Mouse (Mus musculus): ENCODE measurements at regions not wholly inside any gene's neighbourhood (a gene's known extent, or its start where the extent isn't known, plus 50 kb on each side); places are given as distances from the start of the nearest gene placed in this dataset.
"Not testable (repeated sequence)": the region's sequence is repeated elsewhere in the genome, so short reads cannot be mapped to it uniquely, and the experiment has no call there.

DNA sequence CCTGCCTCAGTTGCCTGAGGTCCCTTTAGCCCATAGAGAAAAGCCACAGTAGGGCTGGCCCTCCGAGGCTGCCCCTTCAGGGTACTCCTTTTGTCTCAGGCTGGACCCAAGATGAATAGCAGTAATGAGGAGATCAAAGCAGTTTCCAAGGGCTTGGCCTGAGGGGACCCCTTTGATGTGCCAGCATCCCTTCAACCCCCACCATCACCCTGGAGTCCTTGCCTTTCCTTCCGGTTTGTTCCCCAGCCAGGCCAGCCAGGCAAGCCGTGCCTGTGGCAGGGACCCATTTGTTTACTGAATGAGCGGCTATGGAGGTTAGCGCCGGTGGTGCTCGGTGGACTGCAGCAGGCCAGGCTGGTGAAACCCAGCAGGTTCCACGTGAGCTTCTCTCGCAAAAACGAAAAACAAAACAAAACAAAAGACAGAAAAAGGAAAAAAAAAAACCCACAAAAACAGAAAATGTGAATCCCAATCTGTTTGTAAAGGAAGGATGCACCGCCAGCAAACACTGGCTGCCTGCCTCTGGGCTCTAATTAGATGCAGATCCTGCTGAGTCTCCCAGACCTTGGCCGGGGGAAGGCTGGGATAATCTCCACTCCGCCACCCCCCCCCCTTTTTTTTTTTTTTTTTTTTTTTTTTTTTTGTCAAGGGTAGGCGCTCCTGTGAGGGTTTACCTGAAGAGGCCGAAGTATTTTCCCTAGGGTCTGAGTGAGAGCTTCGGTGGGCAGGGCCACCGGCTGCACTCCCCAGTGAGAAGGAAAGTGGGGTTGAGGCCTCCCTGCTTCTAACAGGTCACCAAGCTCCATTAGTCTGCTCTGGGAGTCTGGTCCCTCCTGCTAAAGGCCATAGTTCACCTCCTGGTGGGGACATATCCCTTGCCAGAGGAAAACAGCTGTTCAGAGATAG is 127.8 kb upstream of the Bcor start:
- POLR2A ChIA-PET, result interaction anchor here in 3 of 4 experiments (0.5 to 2.5 kb wide), 34 partner anchors 9 to 997 kb away, joined by 3 to 10 read pairs (median 4); no protein-coding TSS in a partner anchor
- CTCF ChIA-PET, result interaction anchor here in 2 of 4 experiments (0.6 to 0.7 kb wide), 2 partner anchors 196 to 952 kb away, joined by 3 to 4 read pairs; no protein-coding TSS in a partner anchor

- POLR2A ChIA-PET, result interaction anchor here (0.5 to 2.5 kb wide), 32 partner anchors 8 to 791 kb away, joined by 3 to 10 read pairs (median 4); no protein-coding TSS in a partner anchor
- CTCF ChIA-PET, result interaction anchor here in 1 of 4 experiments (0.7 kb wide), 1 partner anchor 952 kb away, joined by 4 read pairs; no protein-coding TSS in a partner anchor
Measured at GRCm38 (mm10) chrX:12288562-12289117, 128.5 kb upstream of the Bcor start.

- ChIA-PET CTCF (no interaction called here), POLR2A (interaction anchor here in 3 of 4 experiments (0.7 to 1.6 kb wide), 10 partner anchors 8 to 159 kb away, joined by 3 to 6 read pairs (median 4); partner anchors contain the start of gene Bcor (in 1 of the 3))
Measured at GRCm38 (mm10) chrX:12293146-12293545, 133.0 kb upstream of the Bcor start.

DNA sequence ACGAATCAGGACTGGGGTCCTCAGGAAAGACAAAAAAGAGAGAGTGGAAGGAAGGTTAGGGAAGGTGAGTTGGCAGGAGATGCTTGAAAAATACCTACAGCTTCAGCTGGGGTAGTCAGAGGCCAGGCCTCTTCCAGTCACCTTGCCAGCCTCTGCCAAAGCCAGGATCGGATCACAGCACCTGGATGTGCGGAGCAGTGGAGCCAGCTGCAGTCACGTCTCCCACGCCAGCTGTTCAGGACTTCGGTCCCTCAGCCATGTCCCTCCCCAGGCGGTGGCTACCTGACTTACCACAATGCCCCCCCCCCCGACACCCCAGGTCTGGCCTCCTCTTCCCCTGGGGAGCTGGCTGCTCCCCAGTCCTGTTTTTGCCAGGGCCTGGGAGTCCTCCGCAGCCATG is 134.3 kb upstream of the Bcor start:
- POLR2A ChIA-PET, result interaction anchor here in 2 of 4 experiments (0.5 to 6.0 kb wide), 2 partner anchors 9 to 54 kb away, joined by 3 to 36 read pairs; no protein-coding TSS in a partner anchor
- CTCF ChIA-PET, result interaction anchor here in 2 of 4 experiments (0.5 to 0.6 kb wide), 2 partner anchors 9 to 134 kb away, joined by 3 to 5 read pairs; partner anchors contain the start of gene Bcor (in 1 of the 2)

- ChIA-PET POLR2A (interaction anchor here in 2 of 4 experiments (0.5 to 6.0 kb wide), 2 partner anchors 10 to 55 kb away, joined by 3 to 36 read pairs; no protein-coding TSS in a partner anchor), CTCF (interaction anchor here in 1 of 4 experiments (0.6 kb wide), 1 partner anchor 9 kb away, joined by 5 read pairs; no protein-coding TSS in a partner anchor)
Measured at GRCm38 (mm10) chrX:12294941-12295340, 134.8 kb upstream of the Bcor start.

GRCm38 (mm10) chrX:12296264-12297053 is 136.3 kb upstream of the Bcor start:
- CTCF ChIA-PET, result no interaction called here
- POLR2A ChIA-PET, result interaction anchor here in 3 of 4 experiments (0.6 to 6.0 kb wide), 10 partner anchors 8 to 494 kb away, joined by 3 to 36 read pairs (median 4); no protein-coding TSS in a partner anchor

DNA sequence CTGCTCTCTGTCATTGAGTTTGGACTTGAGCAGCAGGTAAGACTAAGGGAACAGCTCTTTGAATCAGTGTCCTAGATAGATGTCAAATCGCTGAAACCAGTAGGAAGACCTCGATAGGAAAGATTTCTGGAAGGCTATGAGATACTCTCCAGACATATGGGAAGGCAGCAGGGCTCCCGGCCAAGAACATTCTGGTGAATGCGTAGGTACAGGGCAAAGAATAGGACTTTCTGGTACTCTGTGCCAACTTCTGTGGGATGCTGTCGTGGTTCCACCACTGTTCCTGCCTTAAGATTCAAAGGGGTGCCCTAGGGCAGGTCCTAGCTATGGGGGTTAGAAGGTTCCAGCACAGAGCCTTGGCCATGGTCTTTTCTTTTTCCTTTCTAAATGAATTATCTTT is 138.5 kb upstream of the Bcor start:
- ChIA-PET POLR2A (interaction anchor here in 3 of 4 experiments (0.6 to 6.0 kb wide), 5 partner anchors 9 to 13 kb away, joined by 3 to 36 read pairs (median 5); no protein-coding TSS in a partner anchor), CTCF (no interaction called here)

DNA sequence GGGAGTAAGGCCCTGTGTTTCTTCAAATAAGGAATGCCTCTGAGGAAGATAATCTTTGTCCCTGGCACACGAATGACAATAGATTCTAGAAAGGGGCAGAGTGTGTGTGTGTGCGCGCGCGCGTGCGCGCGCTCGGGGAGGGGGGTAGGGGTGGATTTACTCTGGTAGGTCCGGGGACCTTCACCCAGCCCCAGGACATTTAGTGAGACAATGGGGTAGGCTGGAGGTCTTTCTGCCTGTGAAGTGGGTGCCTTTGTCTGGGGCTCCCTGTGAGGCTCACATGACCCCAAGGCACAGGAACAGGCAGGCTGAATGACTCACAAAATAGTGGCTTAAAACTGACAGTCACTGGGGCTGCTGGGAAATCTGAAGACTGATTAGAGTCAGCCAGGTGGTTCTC is 139.1 kb upstream of the Bcor start:
- ChIA-PET POLR2A (interaction anchor here in 2 of 4 experiments (0.8 to 6.0 kb wide), 3 partner anchors 10 to 14 kb away, joined by 3 to 36 read pairs (median 5); no protein-coding TSS in a partner anchor), CTCF (no interaction called here)

DNA sequence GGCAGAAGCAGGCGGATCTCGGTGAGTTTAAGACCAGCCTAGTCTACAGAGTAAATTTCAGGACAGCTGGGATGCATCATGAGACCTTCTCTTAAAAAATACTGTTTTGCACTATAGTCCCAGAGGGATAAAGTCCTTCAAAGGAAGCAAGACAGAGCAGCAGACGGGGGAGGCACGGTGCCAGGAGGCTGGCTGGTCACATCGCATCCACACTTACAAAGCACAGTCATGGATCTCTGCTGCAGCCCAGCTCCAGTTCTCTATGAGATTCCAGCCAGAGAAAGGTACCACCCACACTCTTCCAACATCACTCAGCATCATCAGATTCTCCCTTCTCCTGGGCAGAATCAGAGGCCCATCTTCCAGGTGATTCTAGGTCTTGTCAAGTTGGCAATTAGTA is 144.5 kb upstream of the Bcor start:
- POLR2A ChIA-PET, result interaction anchor here in 1 of 4 experiments (1.1 kb wide), 1 partner anchor 52 kb away, joined by 3 read pairs; no protein-coding TSS in a partner anchor
- CTCF ChIA-PET, result no interaction called here

GRCm38 (mm10) chrX:12306940-12307339 is 146.8 kb upstream of the Bcor start:
- CTCF ChIA-PET, result interaction anchor here in 2 of 4 experiments (0.5 to 0.8 kb wide), 2 partner anchors 17 to 233 kb away, joined by 3 to 4 read pairs; no protein-coding TSS in a partner anchor

DNA sequence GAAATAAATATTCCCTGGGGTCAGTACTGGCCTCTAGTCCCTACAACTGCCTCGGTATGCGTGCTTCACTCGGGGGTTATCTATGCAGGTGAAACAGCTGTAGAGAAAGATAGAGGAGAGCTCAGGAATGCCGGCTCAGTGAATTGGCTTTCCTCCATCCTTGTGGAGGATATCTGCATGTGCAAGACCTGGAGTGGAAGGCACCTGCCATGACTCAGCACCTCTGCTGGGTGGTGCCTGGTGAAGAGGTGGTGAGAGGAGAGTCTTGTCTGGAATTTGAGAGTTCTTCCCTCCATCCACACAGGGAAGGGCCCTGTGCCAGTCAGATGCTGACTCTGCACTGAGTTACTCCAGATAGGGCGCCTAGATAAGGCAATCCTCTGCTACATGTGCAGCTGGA is 152.4 kb upstream of the Bcor start:
- ChIA-PET CTCF (no interaction called here), POLR2A (interaction anchor here in 2 of 4 experiments (0.9 to 1.9 kb wide), 9 partner anchors 10 to 60 kb away, joined by 3 to 16 read pairs (median 5); no protein-coding TSS in a partner anchor)

More at GRCm38 (mm10) chrX:12306940-12307339, 146.8 kb upstream of the Bcor start:
- POLR2A ChIA-PET, result interaction anchor here in 3 of 4 experiments (0.7 to 3.8 kb wide), 9 partner anchors 10 to 200 kb away, joined by 3 to 25 read pairs (median 3); no protein-coding TSS in a partner anchor

DNA sequence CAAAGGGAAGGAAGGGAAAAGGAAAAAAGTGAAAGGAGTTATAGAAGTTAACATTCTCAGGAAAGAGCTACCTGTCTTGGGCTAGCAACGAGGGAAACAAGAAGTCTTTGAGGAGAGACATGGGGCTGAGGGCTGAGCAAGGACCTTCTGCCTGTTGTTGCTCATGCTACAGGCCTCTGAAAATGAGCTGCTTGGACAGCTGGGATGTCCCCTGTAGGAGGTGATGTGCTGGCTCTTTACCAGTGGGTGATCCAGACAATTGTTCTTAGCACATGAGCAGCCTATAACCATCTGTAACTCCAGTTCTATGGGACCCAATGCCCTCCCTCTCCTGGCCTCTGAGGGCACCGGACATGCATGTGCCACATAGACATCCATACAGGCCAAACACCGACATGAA is 155.5 kb upstream of the Bcor start:
- CTCF ChIA-PET, result no interaction called here

GRCm38 (mm10) chrX:12317488-12317887 is 157.3 kb upstream of the Bcor start:
- CTCF ChIA-PET, POLR2A ChIA-PET: not testable (repeated sequence)

More for the DNA sequence above, 155.5 kb upstream of the Bcor start:
- POLR2A ChIA-PET, result no interaction called here

GRCm38 (mm10) chrX:12318848-12319651 is 158.9 kb upstream of the Bcor start:
- POLR2A ChIA-PET, result no interaction called here
- CTCF ChIA-PET, result interaction anchor here in 1 of 4 experiments (0.7 kb wide), 1 partner anchor 75 kb away, joined by 4 read pairs; no protein-coding TSS in a partner anchor

- ChIA-PET CTCF (no interaction called here), POLR2A (interaction anchor here in 1 of 4 experiments (0.6 kb wide), 1 partner anchor 33 kb away, joined by 11 read pairs; no protein-coding TSS in a partner anchor)
Measured at GRCm38 (mm10) chrX:12322453-12322852, 162.3 kb upstream of the Bcor start.

DNA sequence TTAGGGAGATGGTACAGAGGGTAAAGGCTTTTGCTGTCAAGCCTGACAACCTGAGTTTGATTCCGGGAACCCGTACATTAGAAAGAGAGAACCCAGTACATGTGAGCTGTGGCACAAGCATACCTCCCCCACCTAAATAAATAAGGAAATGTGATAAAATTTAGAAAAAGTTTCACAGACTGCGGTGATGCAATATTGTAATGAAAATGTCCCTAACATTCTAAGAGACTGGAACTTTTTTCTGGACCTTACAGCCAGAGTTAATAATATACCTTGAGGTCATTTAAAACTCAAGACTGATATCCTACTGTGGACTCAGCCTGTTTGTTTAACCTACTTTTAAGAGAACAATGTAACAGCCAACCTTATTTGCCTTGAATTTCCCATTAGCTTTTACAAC is 163.1 kb upstream of the Bcor start:
- CTCF ChIA-PET, result no interaction called here
- POLR2A ChIA-PET, result no interaction called here

DNA sequence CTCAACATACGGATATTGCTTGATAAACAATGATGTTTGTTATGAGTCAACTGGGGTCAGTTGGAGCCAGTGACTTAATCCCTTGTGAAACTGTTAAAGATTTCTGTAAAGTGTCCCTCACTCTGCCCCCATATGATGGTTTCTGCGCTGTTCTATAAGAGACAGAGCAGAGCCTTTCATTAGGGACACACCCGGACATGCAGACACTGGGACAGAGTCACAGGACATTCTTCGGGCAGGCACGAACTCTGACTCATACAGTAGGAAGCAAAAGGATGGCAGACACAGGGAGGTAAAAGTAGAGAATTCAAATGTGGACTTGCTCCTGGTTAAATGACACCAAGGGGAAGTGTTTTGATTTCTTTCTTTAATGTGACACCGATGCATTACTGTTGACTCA is 163.7 kb upstream of the Bcor start:
- POLR2A ChIA-PET, result no interaction called here
- CTCF ChIA-PET, result no interaction called here

DNA sequence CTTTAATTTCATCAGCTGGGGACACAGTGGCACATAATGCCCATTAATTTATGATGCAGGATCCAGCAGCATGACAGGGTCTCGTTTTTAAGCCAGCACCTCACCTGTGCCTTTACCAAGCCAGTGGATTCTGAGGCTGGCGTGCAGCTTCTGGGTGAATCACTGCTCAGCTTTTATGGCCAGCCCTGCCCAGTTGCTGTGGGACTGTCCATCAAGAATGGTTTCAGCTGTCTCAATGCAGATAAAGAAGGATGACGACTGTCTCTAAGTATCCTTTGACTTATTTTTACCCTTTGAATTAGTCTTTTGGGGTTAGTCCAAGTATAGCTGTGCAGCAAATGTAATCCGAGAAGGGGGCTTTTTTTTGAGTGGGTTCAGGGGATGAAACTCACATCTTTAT is 167.3 kb upstream of the Bcor start:
- CTCF ChIA-PET, result no interaction called here
- POLR2A ChIA-PET, result no interaction called here

All from embryonic stem cell, embryonic (primary cell).